Mouse (Mus musculus) lung, postnatal 0 days (tissue): ENCODE measurements around the gene Fem1a.

Experiments
- CTCF ChIP-seq: IDR thresholded peaks from 2 replicates; pipeline ENCODE4 v1.5.1; 2016; ENCODE audit warnings: antibody characterized with exemption, mild to moderate bottlenecking
- EP300 ChIP-seq: IDR thresholded peaks from 2 replicates; pipeline ENCODE4 v1.6.1; 2016; ENCODE audit warnings: antibody characterized with exemption, mild to moderate bottlenecking, control low read depth

GRCm38 (mm10) chr17:56282802-56283201 is 26.2 kb downstream of the Fem1a start:
- no peak for TF ChIP-seq CTCF
- no peak for TF ChIP-seq EP300
